Mouse (Mus musculus) hindbrain, embryonic 12.5 days (tissue): ENCODE measurements around the gene Exph5. TPM values are rescaled to one million over a fixed set of nuclear protein-coding genes. Genes with fewer than 3 reads are reported as not detected.

Source experiments
- ATAC-seq: fragments of 200-750 bp; cut with Nextera tagmentation; 2 replicates; pipeline ENCODE4 v1.8.0; 2017; ENCODE audit warnings: moderate TSS enrichment; ENCODE audit not compliant: low FRiP score
- H3K27ac ChIP-seq: fragments of 300-500 bp; sonication (generic); 2 replicates; pipeline ENCODE4 v1.5.1; 2016; ENCODE audit warnings: mild to moderate bottlenecking
- H3K27me3 ChIP-seq: fragments of 300-500 bp; sonication (generic); 2 replicates; pipeline ENCODE4 v1.6.1; 2016; ENCODE audit warnings: mild to moderate bottlenecking
- H3K36me3 ChIP-seq: fragments of 300-500 bp; sonication (generic); 2 replicates; pipeline ENCODE4 v1.6.1; 2016; ENCODE audit warnings: mild to moderate bottlenecking
- H3K4me1 ChIP-seq: fragments of 300-500 bp; sonication (generic); 2 replicates; pipeline ENCODE4 v1.6.1; 2016
- H3K4me2 ChIP-seq: fragments of 300-500 bp; sonication (generic); replicated peaks from 2 replicates; pipeline ENCODE4 v1.6.1; 2016; ENCODE audit warnings: mild to moderate bottlenecking
- H3K4me3 ChIP-seq: fragments of 300-500 bp; sonication (generic); 2 replicates; pipeline ENCODE4 v1.5.1; 2016; ENCODE audit warnings: mild to moderate bottlenecking
- H3K9ac ChIP-seq: fragments of 300-500 bp; sonication (generic); 2 replicates; pipeline ENCODE4 v1.6.1; 2016; ENCODE audit warnings: mild to moderate bottlenecking, moderate library complexity
- H3K9me3 ChIP-seq: fragments of 300-500 bp; sonication (generic); replicated peaks from 2 replicates; pipeline ENCODE4 v1.6.1; 2016; ENCODE audit warnings: mild to moderate bottlenecking
- WGBS: fragments of 180-500 bp; shearing (Covaris S2); methylation state at CpG from one replicate; pipeline ENCODE4 v1.1.7; 2016; 5-methylcytosine and 5-hydroxymethylcytosine counted together
- polyA plus RNA-seq: library from polyadenylated mRNA; unstranded; fragments of >200 nt; fragmentation: Nextera tagmentation; extraction: Ambion mirVana; gene quantifications from 2 replicates; pipeline ENCODE4 v1.2.1, GENCODE M21; 2016

The Exph5 gene
- polyA plus RNA-seq = 0.49 and 0.76 TPM in 2 replicates

DNA sequence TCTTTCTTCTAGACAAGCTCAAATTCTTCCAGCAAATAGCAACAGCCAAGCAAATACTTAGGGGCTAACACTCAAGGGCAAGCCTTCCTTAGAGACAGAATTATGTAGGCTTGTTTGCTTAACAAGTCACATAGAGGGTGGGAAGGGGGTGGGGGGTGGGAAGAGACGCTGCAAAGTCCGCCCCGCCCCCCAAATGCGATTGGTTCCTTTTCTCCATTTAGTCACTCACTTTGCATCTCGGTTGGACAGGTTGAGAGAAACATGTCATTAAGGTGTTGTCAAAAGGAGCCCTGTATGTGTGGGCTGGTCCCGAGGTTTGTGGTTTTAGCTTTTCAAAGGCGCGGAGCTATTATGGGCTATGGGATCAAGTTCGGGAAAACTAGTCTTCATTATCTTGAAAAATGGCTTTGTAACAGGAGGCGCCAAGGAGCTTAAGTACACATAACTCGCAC lies at the start of gene Exph5:
Gene Exph5, plus strand, starts transcription at position 402 of the 452 bp plus-strand sequence.
- 1% methylated on average over 11 of the region's 11 CpGs for WGBS

GRCm38 (mm10) chr9:53254368-53254767 lies 47.1 kb upstream of the Exph5 start:
- no peaks in the 10 kb centered on the region for H3K36me3 ChIP-seq
- H3K27ac ChIP-seq = no peak overlapping the region
- H3K27me3 ChIP-seq = no peaks in the 10 kb centered on the region
- H3K9ac ChIP-seq = no peak overlapping the region
- H3K4me3 ChIP-seq = no peak overlapping the region
- no peaks in the 10 kb centered on the region for H3K9me3 ChIP-seq
- no peak overlapping the region for H3K4me2 ChIP-seq
- WGBS = 12% methylated on average over 4 of the region's 4 CpGs
- no peak; the same call in 1 of the 2 replicates for ATAC-seq
- H3K4me1 ChIP-seq = peaks cover 6% of the 10 kb centered on the region

More for the DNA sequence above, at the start of gene Exph5:
- H3K4me1 ChIP-seq = no peaks in the 10 kb centered on the region
- H3K27ac ChIP-seq = no peak within 1 kb of the TSS
- H3K9me3 ChIP-seq = no peaks in the 10 kb centered on the region
- H3K27me3 ChIP-seq = peaks cover 12% of the 10 kb centered on the region
- H3K9ac ChIP-seq = no peak within 1 kb of the TSS
- H3K4me2 ChIP-seq = peak within 1 kb of the TSS; percentile 63
- peak within 1 kb of the TSS; percentile 29 for H3K4me3 ChIP-seq
- no peaks in the 10 kb centered on the region for H3K36me3 ChIP-seq
- no peak for ATAC-seq

GRCm38 (mm10) chr9:53256690-53257305 lies 44.7 kb upstream of the Exph5 start:
- 81% methylated on average over 4 of the region's 4 CpGs for WGBS
- no peak overlapping the region for H3K4me3 ChIP-seq
- no peak for ATAC-seq
- H3K4me2 ChIP-seq = no peak overlapping the region
- H3K9me3 ChIP-seq = no peaks in the 10 kb centered on the region
- H3K27me3 ChIP-seq = no peaks in the 10 kb centered on the region
- no peak overlapping the region for H3K9ac ChIP-seq
- H3K27ac ChIP-seq = no peak overlapping the region
- peaks cover 6% of the 10 kb centered on the region for H3K4me1 ChIP-seq
- no peaks in the 10 kb centered on the region for H3K36me3 ChIP-seq

- Histone ChIP-seq H3K27ac (no peak overlapping the region), H3K9me3 (no peaks in the 10 kb centered on the region), H3K36me3 (no peaks in the 10 kb centered on the region), H3K27me3 (no peaks in the 10 kb centered on the region), H3K4me3 (no peak overlapping the region), H3K9ac (no peak overlapping the region; the same call in 1 of the 2 replicates), H3K4me1 (peaks cover 6% of the 10 kb centered on the region), H3K4me2 (no peak overlapping the region)
- ATAC-seq = no peak
- WGBS = 0% methylated on average over 3 of the region's 3 CpGs
Measured at GRCm38 (mm10) chr9:53257772-53258171, 43.7 kb upstream of the Exph5 start.

GRCm38 (mm10) chr9:53258199-53258598 lies 43.3 kb upstream of the Exph5 start:
- Histone ChIP-seq H3K27me3 (no peaks in the 10 kb centered on the region), H3K9me3 (no peaks in the 10 kb centered on the region), H3K4me2 (no peak overlapping the region), H3K27ac (no peak overlapping the region), H3K4me3 (no peak overlapping the region), H3K36me3 (no peaks in the 10 kb centered on the region), H3K4me1 (peaks cover 6% of the 10 kb centered on the region), H3K9ac (no peak overlapping the region)
- no peak for ATAC-seq
- 36% methylated on average over 6 of the region's 6 CpGs for WGBS

DNA sequence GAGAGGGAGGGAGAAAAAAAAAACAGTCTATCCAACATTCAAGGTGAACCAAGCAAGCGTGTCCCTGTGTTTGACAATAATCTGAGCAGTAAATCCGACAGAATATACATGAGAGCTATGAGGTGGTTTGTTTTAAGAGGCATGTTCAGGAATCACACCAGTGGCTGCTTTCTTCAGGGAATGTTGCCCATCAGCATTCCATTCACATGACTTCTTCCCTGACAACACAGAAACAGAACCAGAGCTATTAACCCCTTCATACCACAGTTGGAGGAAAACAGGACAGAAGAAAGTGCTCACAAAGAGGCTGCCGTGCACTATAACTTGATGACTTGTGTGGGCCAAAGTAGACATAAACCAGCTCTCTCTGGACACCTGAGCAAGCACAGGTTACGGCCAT lies 37.1 kb upstream of the Exph5 start:
- ATAC-seq = no peak
- Histone ChIP-seq H3K27me3 (no peaks in the 10 kb centered on the region), H3K4me2 (no peak overlapping the region), H3K4me1 (no peaks in the 10 kb centered on the region), H3K9me3 (no peaks in the 10 kb centered on the region), H3K4me3 (no peak overlapping the region), H3K36me3 (no peaks in the 10 kb centered on the region), H3K27ac (no peak overlapping the region), H3K9ac (no peak overlapping the region)
- 78% methylated on average over 4 of the region's 4 CpGs for WGBS

DNA sequence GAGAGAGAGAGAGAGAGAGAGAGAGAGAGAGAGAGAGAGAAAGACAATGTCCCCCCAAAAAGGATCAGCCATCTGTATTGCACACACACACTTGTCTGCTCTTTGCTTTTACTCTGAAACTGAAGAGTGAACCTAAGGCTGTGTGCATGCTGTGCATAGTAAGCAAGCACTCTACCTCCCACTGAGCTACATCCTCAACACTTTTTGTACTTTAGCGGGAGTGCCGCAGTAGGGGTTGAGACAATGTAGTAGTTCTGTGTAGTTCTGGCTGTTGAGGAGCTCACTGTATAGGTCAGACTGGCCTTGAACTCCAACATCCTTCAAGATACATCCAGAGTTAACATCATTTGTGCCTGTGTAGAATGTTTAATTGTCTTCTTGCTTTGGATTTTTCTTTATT lies 35.9 kb upstream of the Exph5 start:
- Histone ChIP-seq H3K4me3 (no peak overlapping the region), H3K27ac (no peak overlapping the region), H3K27me3 (no peaks in the 10 kb centered on the region), H3K36me3 (no peaks in the 10 kb centered on the region), H3K9me3 (no peaks in the 10 kb centered on the region), H3K9ac (no peak overlapping the region), H3K4me1 (no peaks in the 10 kb centered on the region), H3K4me2 (no peak overlapping the region)
- 49% methylated on average over 2 of the region's 2 CpGs for WGBS
- no peak for ATAC-seq

GRCm38 (mm10) chr9:53268036-53268435 lies 33.4 kb upstream of the Exph5 start:
- Histone ChIP-seq H3K27ac (no peak overlapping the region), H3K27me3 (no peaks in the 10 kb centered on the region), H3K4me1 (no peaks in the 10 kb centered on the region), H3K36me3 (no peaks in the 10 kb centered on the region), H3K4me2 (no peak overlapping the region), H3K9ac (no peak overlapping the region), H3K4me3 (no peak overlapping the region), H3K9me3 (no peaks in the 10 kb centered on the region)
- no peak for ATAC-seq
- 73% methylated on average over 5 of the region's 5 CpGs for WGBS

DNA sequence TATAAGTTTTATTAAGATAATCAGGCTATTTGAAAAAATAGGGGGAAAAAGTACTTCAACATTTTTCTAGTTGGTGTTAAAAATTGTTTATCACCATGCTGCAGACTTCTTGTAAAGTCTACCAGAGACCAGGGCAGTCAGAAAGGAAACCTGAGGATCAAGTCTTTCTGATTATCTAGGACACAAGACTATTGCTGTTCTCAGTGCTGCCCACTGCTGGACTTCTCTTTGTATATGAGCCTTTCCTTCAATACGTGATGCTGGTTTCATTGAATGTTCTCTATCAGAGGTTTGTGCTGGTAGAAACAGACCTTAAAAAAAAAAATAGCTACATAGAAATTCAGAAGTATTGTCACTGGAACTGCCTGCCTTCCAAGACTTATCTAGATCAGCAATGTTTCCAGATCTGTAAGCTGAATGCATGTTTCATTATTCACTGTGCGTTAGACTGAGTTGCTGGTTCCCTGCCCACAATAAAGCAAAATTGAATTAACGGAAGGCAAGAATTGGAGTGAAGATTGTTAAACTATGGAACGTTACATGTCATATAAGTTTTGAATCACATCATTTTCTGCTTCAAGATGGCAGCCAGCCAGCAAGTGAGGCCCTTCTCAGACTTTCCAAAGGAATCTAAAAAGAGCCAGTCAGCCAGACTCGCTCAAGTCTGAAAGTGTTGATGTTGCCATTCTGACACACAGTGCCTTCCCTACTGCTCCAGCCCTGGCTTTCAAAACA lies 32.6 kb upstream of the Exph5 start:
- Histone ChIP-seq H3K4me1 (no peaks in the 10 kb centered on the region), H3K4me2 (no peak overlapping the region), H3K36me3 (no peaks in the 10 kb centered on the region), H3K9me3 (no peaks in the 10 kb centered on the region), H3K9ac (no peak overlapping the region), H3K27ac (no peak overlapping the region), H3K4me3 (no peak overlapping the region), H3K27me3 (no peaks in the 10 kb centered on the region)
- 81% methylated on average over 5 of the region's 5 CpGs for WGBS
- ATAC-seq = no peak

- Histone ChIP-seq H3K27me3 (no peaks in the 10 kb centered on the region), H3K9me3 (no peaks in the 10 kb centered on the region), H3K36me3 (no peaks in the 10 kb centered on the region), H3K27ac (no peak overlapping the region), H3K4me2 (no peak overlapping the region), H3K4me3 (no peak overlapping the region), H3K4me1 (no peaks in the 10 kb centered on the region), H3K9ac (no peak overlapping the region)
- ATAC-seq = no peak
- 95% methylated on average over 5 of the region's 5 CpGs for WGBS
Measured at GRCm38 (mm10) chr9:53269466-53269755, 32.1 kb upstream of the Exph5 start.

- 78% methylated on average over 5 of the region's 5 CpGs for WGBS
- Histone ChIP-seq H3K9me3 (no peaks in the 10 kb centered on the region), H3K4me2 (no peak overlapping the region), H3K9ac (no peak overlapping the region), H3K4me3 (no peak overlapping the region), H3K36me3 (no peaks in the 10 kb centered on the region), H3K4me1 (no peaks in the 10 kb centered on the region), H3K27me3 (no peaks in the 10 kb centered on the region), H3K27ac (no peak overlapping the region)
- no peak for ATAC-seq
Measured at GRCm38 (mm10) chr9:53271281-53272022, 30.0 kb upstream of the Exph5 start.

GRCm38 (mm10) chr9:53272207-53272606 lies 29.3 kb upstream of the Exph5 start:
- 71% methylated on average over 5 of the region's 5 CpGs for WGBS
- H3K4me1 ChIP-seq = no peaks in the 10 kb centered on the region
- H3K9ac ChIP-seq = no peak overlapping the region
- H3K4me2 ChIP-seq = no peak overlapping the region
- no peak for ATAC-seq
- H3K9me3 ChIP-seq = no peaks in the 10 kb centered on the region
- no peak overlapping the region for H3K27ac ChIP-seq
- H3K4me3 ChIP-seq = no peak overlapping the region
- no peaks in the 10 kb centered on the region for H3K27me3 ChIP-seq
- no peaks in the 10 kb centered on the region for H3K36me3 ChIP-seq
